ENCODE assay signal across 10 mouse cellular contexts in the genomic region with DNA sequence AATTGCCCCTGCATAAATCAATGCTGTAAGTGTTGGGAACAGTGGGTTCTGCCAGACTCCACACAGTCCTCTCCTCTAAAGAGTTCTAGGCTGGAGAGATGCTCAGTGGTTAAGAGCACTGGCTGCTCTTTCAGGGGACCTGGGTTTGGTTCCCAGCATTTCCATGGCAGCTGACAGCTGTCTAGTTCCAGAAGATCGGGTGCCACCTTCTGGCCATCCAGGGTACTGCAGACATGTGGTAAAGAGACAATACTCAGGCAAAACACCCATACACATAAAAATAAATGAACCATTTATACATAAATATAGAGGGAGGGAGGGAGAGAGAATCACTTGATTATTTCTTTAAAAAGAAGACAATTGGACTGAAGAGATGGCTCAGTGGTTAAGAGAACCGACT. TPM values are rescaled to one million over a fixed set of nuclear protein-coding genes. Genes with fewer than 3 reads are reported as not detected.
DNase-seq lines count a peak whose midpoint lies in the region; ATAC-seq and TF ChIP-seq lines count a peak whose summit lies in the region.
"Had no signal": no experiment of that assay in that cellular context is flagged by ENCODE, and none has a peak within 500 bp of the region (broad histone marks: within the 10 kb centered on the region; RNA-seq: fewer than 3 reads in every experiment).

No protein-coding gene starts in this region.

- no peaks in the 10 kb centered on the region for H3K9me3 ChIP-seq in liver, embryonic 11.5 days (ENCODE audit: control insufficient read depth, low read length)
- H3K9me3 ChIP-seq: heart, embryonic 15.5 days had no signal

- H3K4me2 ChIP-seq in liver, embryonic 11.5 days, result no peak overlapping the region
- H3K4me2 ChIP-seq: heart, embryonic 15.5 days had no signal

- TF ChIP-seq POLR2A in liver, adult 2 months (IDR thresholded peaks at IDR 0.05; ENCODE audit: extremely low read depth, insufficient read depth, low read length), result no peak

- peaks cover 3% of the 10 kb centered on the region; the same call in 1 of the 2 replicates for H3K27me3 ChIP-seq in liver, adult 2 months (ENCODE audit: control insufficient read depth, insufficient read depth, low read length)
- peaks cover 3% of the 10 kb centered on the region for H3K27me3 ChIP-seq in liver, embryonic 11.5 days (replicated peaks; ENCODE audit: control insufficient read depth, insufficient read depth, low read length)

- H3K27ac ChIP-seq in liver, adult 2 months (replicated peaks; ENCODE audit: insufficient read depth, low read depth, low read length), result no peak overlapping the region
- no peak overlapping the region for H3K27ac ChIP-seq in liver, embryonic 11.5 days (ENCODE audit: low read depth, low read length)
- H3K27ac ChIP-seq: heart, embryonic 15.5 days had no signal

- H3K4me3 ChIP-seq in liver, adult 2 months (ENCODE audit: insufficient read depth, low read depth, low read length), result no peak overlapping the region
- H3K4me3 ChIP-seq in liver, embryonic 11.5 days (ENCODE audit: low read depth, low read length), result no peak overlapping the region
- H3K4me3 ChIP-seq: heart, embryonic 15.5 days; myocyte had no signal

- TF ChIP-seq CTCF in liver, adult 2 months (IDR thresholded peaks at IDR 0.05; ENCODE audit: low read depth, low read length), result peak; percentile 62

- no peaks in the 10 kb centered on the region for H3K79me2 ChIP-seq in liver, adult 2 months (ENCODE audit: control insufficient read depth, insufficient read depth, low read length)

- H3K9ac ChIP-seq in liver, adult 2 months (ENCODE audit: low read depth, low read length), result no peak overlapping the region
- H3K9ac ChIP-seq in liver, embryonic 11.5 days (ENCODE audit: low read depth, low read length), result no peak overlapping the region
- H3K9ac ChIP-seq: heart, embryonic 15.5 days had no signal

- H3K36me3 ChIP-seq in liver, adult 2 months (ENCODE audit: control insufficient read depth, insufficient read depth, low read length), result no peaks in the 10 kb centered on the region
- no peaks in the 10 kb centered on the region for H3K36me3 ChIP-seq in liver, embryonic 11.5 days (ENCODE audit: control insufficient read depth, insufficient read depth, low read length)
- H3K36me3 ChIP-seq: heart, embryonic 15.5 days had no signal

- ATAC-seq in cerebellum, adult (ENCODE audit: insufficient number of reproducible peaks, low FRiP score, low TSS enrichment), result no peak
- no peak for ATAC-seq in liver, embryonic 11.5 days (replicated peaks; ENCODE audit: low FRiP score)
- ATAC-seq in common myeloid progenitor, adult 5-6 weeks (replicated peaks; ENCODE audit: low read depth, poor library complexity, severe bottlenecking), result 0 out of 2 replicates have a peak, but pooled peaks have one; percentile 31
- ATAC-seq in neutrophil, adult 5-6 weeks (ENCODE audit: extremely low read depth, insufficient number of reproducible peaks, low FRiP score, poor library complexity, severe bottlenecking), result peak; percentile 53; the same call in 1 of the 2 replicates
- ATAC-seq in monocyte, adult 5-6 weeks (replicated peaks; ENCODE audit: insufficient number of reproducible peaks, low FRiP score, low TSS enrichment, poor library complexity, severe bottlenecking), result no peak

- H3K4me1 ChIP-seq in liver, adult 2 months (ENCODE audit: control insufficient read depth, insufficient read depth, low read length), result peaks cover 3% of the 10 kb centered on the region; the same call in 1 of the 2 replicates
- peaks cover 10% of the 10 kb centered on the region for H3K4me1 ChIP-seq in liver, embryonic 11.5 days (replicated peaks; ENCODE audit: control insufficient read depth, insufficient read depth, low read length)

- DNase-seq in cerebellum, postnatal 14 days, result peak; percentile 22 to 59
- DNase-seq in liver, adult 2 months (ENCODE audit: extremely low read depth, low read depth, low spot score), result no peak
- DNase-seq in liver, embryonic 11.5 days (ENCODE audit: low spot score), result no peak
- no peak for DNase-seq in gastrocnemius, adult 8-10 months (ENCODE audit: low spot score in 2 of 2)

- WGBS in liver, adult 2 months, result 86% methylated on average over 2 of the region's 2 CpGs
- 68% methylated on average over 2 of the region's 2 CpGs for WGBS in liver, embryonic 11.5 days

RNA-seq across cellular contexts. Expression of a gene that starts 5.7 kb away (rescaled TPM):
- total RNA-seq in liver, adult 2 months (2014; rRNA removed), result 0.07 TPM in 1 of 2 replicates, not detected in the other
- polyA plus RNA-seq in liver, adult 2 months (2012; rRNA removed), result not detected in 2 replicates
- 0.19 TPM in 1 of 2 replicates, not detected in the other for polyA plus RNA-seq in liver, embryonic 11.5 days (2014; fragmentation: Nextera tagmentation; extraction: Ambion mirVana)
- total RNA-seq in common myeloid progenitor, adult 5-6 weeks (2017), result 0.14 and 1.5 TPM in 2 replicates
- not detected in 2 replicates for total RNA-seq in neutrophil, adult 5-6 weeks (2017)
- not detected in 3 replicates for total RNA-seq in monocyte, adult 5-6 weeks (2017)
- total RNA-seq in gastrocnemius, adult 8-10 months (2022), result under 1 TPM in 1 of 4 experiments, not detected in 3; 0.09 TPM
- polyA plus RNA-seq: heart, embryonic 15.5 days; myocyte had no signal

Comparison
In these comparisons a context has a peak if more than half of its experiments do, and no peak if none do; other contexts are left out.
1. DNase-seq: peak in cerebellum, postnatal 14 days (2 of 2); none in liver, adult 2 months (single experiment), liver, embryonic 11.5 days (single experiment) and gastrocnemius, adult 8-10 months (0 of 2).
2. ATAC-seq: peak in common myeloid progenitor, adult 5-6 weeks (single experiment) and neutrophil, adult 5-6 weeks (single experiment); none in cerebellum, adult (single experiment), liver, embryonic 11.5 days (single experiment) and monocyte, adult 5-6 weeks (single experiment).